Mouse (Mus musculus) lung, postnatal 0 days (tissue): ENCODE results near the gene Stk4. TPM values are rescaled to one million over a fixed set of nuclear protein-coding genes. Genes with fewer than 3 reads are reported as not detected.

ENCODE experiments used
- ATAC-seq: fragments of 200-750 bp; cut with Nextera tagmentation; 2 replicates; pipeline ENCODE4 v1.8.0; 2017; ENCODE audit warnings: moderate library complexity
- DNase-seq: peaks from one replicate; pipeline ENCODE4 v3.0.0-alpha.2; 2016; ENCODE audit warnings: low spot score
- H3K27ac ChIP-seq: fragments of 300-500 bp; sonication (generic); 2 replicates; pipeline ENCODE4 v1.5.1; 2014; ENCODE audit warnings: antibody characterized with exemption, mild to moderate bottlenecking, low read length, mixed read lengths
- H3K27me3 ChIP-seq: fragments of 300-500 bp; sonication (generic); replicated peaks from 2 replicates; pipeline ENCODE4 v1.6.1; 2014; ENCODE audit warnings: low read length, mixed read lengths; ENCODE audit not compliant: insufficient read depth
- H3K36me3 ChIP-seq: fragments of 300-500 bp; sonication (generic); 2 replicates; pipeline ENCODE4 v1.6.1; 2014; ENCODE audit warnings: low read length, mixed read lengths; ENCODE audit not compliant: insufficient read depth
- H3K4me1 ChIP-seq: fragments of 300-500 bp; sonication (generic); 2 replicates; pipeline ENCODE4 v1.6.1; 2014; ENCODE audit warnings: antibody characterized with exemption, low read depth, low read length, mixed read lengths; ENCODE audit not compliant: insufficient read depth
- H3K4me2 ChIP-seq: fragments of 300-500 bp; sonication (generic); replicated peaks from 2 replicates; pipeline ENCODE4 v1.6.1; 2014; ENCODE audit warnings: low read depth, mild to moderate bottlenecking, low read length, moderate library complexity, mixed read lengths
- H3K4me3 ChIP-seq: fragments of 300-500 bp; sonication (generic); 2 replicates; pipeline ENCODE4 v1.5.1; 2014; ENCODE audit warnings: low read depth, low read length
- H3K9ac ChIP-seq: fragments of 300-500 bp; sonication (generic); replicated peaks from 2 replicates; pipeline ENCODE4 v1.6.1; 2014; ENCODE audit warnings: low read depth, mild to moderate bottlenecking
- H3K9me3 ChIP-seq: fragments of 300-500 bp; sonication (generic); 2 replicates; pipeline ENCODE4 v1.6.1; 2016; ENCODE audit warnings: low read length, mixed read lengths
- CTCF ChIP-seq: IDR thresholded peaks from 2 replicates; pipeline ENCODE4 v1.5.1; 2016; ENCODE audit warnings: antibody characterized with exemption, mild to moderate bottlenecking
- EP300 ChIP-seq: IDR thresholded peaks from 2 replicates; pipeline ENCODE4 v1.6.1; 2016; ENCODE audit warnings: antibody characterized with exemption, mild to moderate bottlenecking, control low read depth
- WGBS: fragments of 180-500 bp; shearing (Covaris S2); extraction: QIAGEN DNeasy Blood & Tissue Kit; methylation state at CpG from one replicate; pipeline ENCODE4 v1.1.7; 2014; 5-methylcytosine and 5-hydroxymethylcytosine counted together
- polyA plus RNA-seq: library from polyadenylated mRNA; unstranded; fragments of >200 nt; fragmentation: Nextera tagmentation; extraction: Ambion mirVana; gene quantifications from 2 replicates; pipeline ENCODE4 v1.2.1, GENCODE M21; 2015

The Stk4 gene
- polyA plus RNA-seq, 1 experiment from 2014 or later = 27.0 TPM

DNA sequence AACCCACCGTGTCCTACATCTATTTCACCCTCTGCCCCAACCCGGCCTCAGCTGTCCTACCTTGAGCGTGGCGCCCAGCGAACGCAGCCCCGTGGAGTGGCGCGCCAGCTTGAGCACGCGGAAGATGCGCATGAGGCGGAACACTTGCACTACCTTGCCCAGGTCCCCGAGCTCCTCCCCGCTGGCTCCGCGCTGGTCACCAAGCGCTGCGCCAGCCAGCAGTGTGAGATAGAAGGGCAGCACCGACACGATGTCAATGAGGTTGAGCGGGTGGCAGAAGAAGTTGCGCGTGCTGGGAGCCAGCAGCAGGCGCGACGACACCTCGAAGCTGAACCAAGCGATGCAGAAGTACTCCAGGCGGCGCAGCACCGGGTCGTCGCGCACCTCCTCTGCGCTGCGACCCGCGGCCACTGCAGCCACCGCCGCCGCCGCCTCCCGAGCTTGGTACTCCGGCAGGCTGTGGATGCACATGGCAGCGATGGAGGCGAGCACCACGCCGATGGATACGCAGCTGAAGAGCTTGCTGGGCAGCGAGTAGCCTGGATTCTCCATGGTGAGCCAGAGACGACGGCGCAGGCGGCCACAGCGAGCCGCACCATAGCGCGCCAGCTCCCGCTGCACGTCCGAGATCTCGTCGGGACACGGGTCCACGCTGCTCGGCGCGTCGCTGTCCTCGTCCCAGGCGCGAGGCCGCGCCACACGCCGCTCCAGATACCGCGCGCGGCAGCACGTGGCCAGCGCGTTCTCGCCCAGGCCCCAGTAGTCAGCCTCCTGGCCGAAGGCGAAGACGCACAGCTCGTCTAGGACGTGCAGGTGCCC lies 97.8 kb downstream of the Stk4 start:
- H3K4me1 ChIP-seq = 0 out of 2 replicates have a peak, but pooled peaks cover 7% of the 10 kb centered on the region
- no peak for TF ChIP-seq CTCF
- no peak for TF ChIP-seq EP300
- H3K9me3 ChIP-seq = no peaks in the 10 kb centered on the region
- H3K9ac ChIP-seq = no peak overlapping the region
- DNase-seq (no peak), ATAC-seq (0 out of 2 replicates have a peak, but pooled peaks have one; percentile 17)
- H3K27ac ChIP-seq = no peak overlapping the region
- H3K27me3 ChIP-seq = peaks cover 43% of the 10 kb centered on the region
- H3K4me2 ChIP-seq = peak overlapping the region; percentile 36; the same call in 1 of the 2 replicates
- peak overlapping the region; percentile 10; the same call in 1 of the 2 replicates for H3K4me3 ChIP-seq
- no peaks in the 10 kb centered on the region for H3K36me3 ChIP-seq
- 15% methylated on average over 84 of the region's 90 CpGs for WGBS

DNA sequence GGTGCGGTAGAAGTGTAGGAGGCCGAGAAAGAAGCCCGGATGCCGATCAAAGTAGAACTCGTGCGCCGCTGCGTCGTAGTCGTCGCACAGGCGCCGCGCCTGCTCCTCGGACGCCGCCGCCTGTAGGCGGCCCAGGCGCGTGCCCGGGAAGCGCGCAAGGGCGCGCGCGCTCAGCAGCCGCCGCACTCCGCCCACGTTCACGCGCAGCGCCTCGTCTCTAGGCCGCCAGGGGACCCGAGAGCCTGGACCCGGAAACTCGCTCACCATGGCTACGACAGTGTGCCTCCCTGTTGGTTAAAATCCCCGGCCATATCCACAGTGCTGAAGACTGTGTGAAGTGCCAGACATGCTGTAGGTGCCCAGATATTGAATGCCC lies 98.4 kb downstream of the Stk4 start:
- Histone ChIP-seq H3K4me1 (0 out of 2 replicates have a peak, but pooled peaks cover 7% of the 10 kb centered on the region), H3K9ac (no peak overlapping the region), H3K27ac (no peak overlapping the region), H3K4me3 (peak overlapping the region; percentile 10; the same call in 1 of the 2 replicates), H3K27me3 (peaks cover 43% of the 10 kb centered on the region), H3K9me3 (no peaks in the 10 kb centered on the region), H3K36me3 (no peaks in the 10 kb centered on the region), H3K4me2 (peak overlapping the region; percentile 36; the same call in 1 of the 2 replicates)
- TF ChIP-seq CTCF = no peak
- no peak for TF ChIP-seq EP300
- 9% methylated on average over 40 of the region's 42 CpGs for WGBS
- ATAC-seq (0 out of 2 replicates have a peak, but pooled peaks have one; percentile 9), DNase-seq (no peak)

DNA sequence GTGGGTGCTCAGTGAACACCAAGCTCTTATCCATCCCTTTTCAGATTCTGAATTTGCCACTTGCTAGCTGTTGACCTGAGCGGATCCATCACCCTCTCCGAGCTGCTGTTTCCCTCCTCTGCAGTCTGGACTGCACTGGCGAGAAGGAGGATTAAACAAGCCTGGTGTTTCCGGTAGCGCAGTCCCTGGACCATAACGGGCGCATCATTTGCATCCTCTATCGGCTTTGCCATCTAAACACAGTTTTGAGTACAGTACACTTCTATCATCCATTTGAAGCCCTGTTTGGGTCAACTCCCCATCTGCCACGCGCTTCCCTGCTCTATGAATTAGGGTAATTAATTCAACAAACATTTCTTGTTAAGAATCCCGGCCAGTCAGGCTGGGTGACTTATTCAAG lies 100.2 kb downstream of the Stk4 start:
- no peak overlapping the region for H3K4me2 ChIP-seq
- no peak overlapping the region for H3K27ac ChIP-seq
- 0 out of 2 replicates have a peak, but pooled peaks cover 7% of the 10 kb centered on the region for H3K4me1 ChIP-seq
- peaks cover 43% of the 10 kb centered on the region for H3K27me3 ChIP-seq
- WGBS = 4% methylated on average over 11 of the region's 11 CpGs
- no peak overlapping the region for H3K4me3 ChIP-seq
- H3K36me3 ChIP-seq = no peaks in the 10 kb centered on the region
- no peak for DNase-seq
- H3K9me3 ChIP-seq = no peaks in the 10 kb centered on the region
- no peak for TF ChIP-seq EP300
- H3K9ac ChIP-seq = no peak overlapping the region
- ATAC-seq = no peak

DNA sequence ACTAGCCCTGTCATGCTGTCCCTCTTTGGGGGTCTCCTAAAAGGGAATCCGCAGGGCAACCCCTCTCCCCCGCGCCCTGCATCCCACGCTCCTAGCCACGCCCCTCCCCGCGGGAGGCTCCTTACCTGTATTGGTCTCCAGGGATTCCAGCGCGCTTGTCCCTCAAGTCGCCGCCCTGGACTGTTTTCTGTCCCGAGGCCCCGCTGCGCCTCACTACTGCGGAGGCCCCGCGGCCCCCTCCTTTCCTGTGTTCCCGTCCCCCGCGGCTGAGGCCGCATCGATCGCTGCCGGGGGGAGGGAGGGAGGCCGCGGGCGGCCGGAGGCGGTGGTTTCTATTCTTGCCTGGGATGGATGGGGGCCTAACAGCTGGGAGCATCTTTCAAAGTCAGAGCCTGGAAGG lies 100.8 kb downstream of the Stk4 start, which contains the start of gene Kcns1:
TSS of gene Kcns1 (minus strand) at position 212 of the 400 bp plus-strand sequence.
- Histone ChIP-seq H3K4me1 (0 out of 2 replicates have a peak, but pooled peaks cover 7% of the 10 kb centered on the region), H3K4me2 (peak within 1 kb of the TSS; percentile 50), H3K4me3 (peak within 1 kb of the TSS; percentile 23; the same call in 1 of the 2 replicates), H3K36me3 (no peaks in the 10 kb centered on the region), H3K27me3 (peaks cover 43% of the 10 kb centered on the region), H3K9me3 (no peaks in the 10 kb centered on the region), H3K9ac (no peak within 1 kb of the TSS), H3K27ac (no peak within 1 kb of the TSS)
- 2% methylated on average over 18 of the region's 29 CpGs for WGBS
- ATAC-seq (no peak), DNase-seq (no peak)
- no peak for TF ChIP-seq EP300
- TF ChIP-seq CTCF = no peak

DNA sequence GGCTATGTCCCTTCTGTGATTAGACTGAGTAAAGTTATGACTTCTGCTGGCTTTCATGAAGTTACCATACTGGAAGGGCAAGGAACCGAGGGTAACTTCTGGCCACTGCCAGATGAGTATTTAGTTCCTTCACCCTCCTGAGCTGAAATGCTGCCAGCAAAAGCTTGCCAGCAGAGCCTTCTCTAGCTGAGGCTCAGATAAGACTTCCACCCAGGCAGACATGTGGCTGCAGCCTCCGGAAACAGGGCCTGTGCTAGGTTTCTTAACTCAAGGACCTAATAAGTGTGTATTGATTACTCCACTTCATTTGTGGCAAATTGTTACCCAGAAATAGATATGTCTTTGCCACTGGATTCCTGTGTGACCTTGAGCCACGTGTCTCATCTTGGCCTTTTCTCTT lies 103.3 kb downstream of the Stk4 start:
- Histone ChIP-seq H3K9ac (no peak overlapping the region), H3K9me3 (no peaks in the 10 kb centered on the region), H3K36me3 (no peaks in the 10 kb centered on the region), H3K27me3 (peaks cover 26% of the 10 kb centered on the region), H3K4me2 (no peak overlapping the region), H3K4me1 (0 out of 2 replicates have a peak, but pooled peaks cover 4% of the 10 kb centered on the region), H3K27ac (no peak overlapping the region), H3K4me3 (no peak overlapping the region)
- ATAC-seq (no peak), DNase-seq (no peak)
- TF ChIP-seq CTCF (no peak), EP300 (no peak)
- WGBS = 43% methylated on average over 3 of the region's 3 CpGs

DNA sequence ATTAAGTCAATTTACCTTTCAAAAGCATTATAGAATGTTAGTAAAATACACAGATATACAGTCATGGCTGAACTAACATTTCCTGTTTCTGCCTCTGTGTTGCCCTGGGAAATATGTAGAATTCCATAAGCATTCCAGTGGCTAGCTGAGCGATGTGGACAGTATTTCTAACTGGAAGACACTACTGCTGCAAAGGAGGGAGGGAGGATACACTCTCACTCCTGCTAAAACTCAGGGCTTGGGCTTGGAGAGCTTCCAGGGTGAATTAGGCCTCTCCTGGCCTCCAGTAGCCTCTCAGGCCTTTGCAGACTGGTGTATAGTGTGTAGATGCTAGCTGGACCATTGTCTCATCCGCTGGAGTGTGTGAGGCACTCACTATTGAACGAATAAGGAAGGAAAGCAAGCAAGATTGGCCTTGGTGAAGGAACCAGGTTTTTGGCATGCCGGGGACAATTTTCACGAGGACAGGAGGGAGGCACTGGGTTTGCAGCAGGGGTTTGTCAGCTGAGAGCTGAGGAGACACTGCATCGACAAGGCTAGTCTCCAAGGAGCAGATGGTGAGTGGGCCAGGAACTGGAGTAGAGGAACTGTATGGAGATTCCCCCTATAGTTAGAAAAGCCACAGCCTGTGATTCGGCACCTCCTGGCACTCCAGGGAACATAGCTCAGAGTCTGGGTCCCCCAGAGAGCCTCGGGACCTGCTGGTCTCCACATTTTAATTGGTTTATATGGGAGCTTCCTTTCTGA lies 104.7 kb downstream of the Stk4 start:
- no peak overlapping the region for H3K27ac ChIP-seq
- 0 out of 2 replicates have a peak, but pooled peaks cover 4% of the 10 kb centered on the region for H3K4me1 ChIP-seq
- 65% methylated on average over 8 of the region's 8 CpGs for WGBS
- DNase-seq = no peak
- H3K27me3 ChIP-seq = peaks cover 12% of the 10 kb centered on the region
- no peak for ATAC-seq
- no peaks in the 10 kb centered on the region for H3K9me3 ChIP-seq
- TF ChIP-seq EP300 = no peak
- TF ChIP-seq CTCF = no peak
- H3K4me3 ChIP-seq = no peak overlapping the region
- no peak overlapping the region for H3K9ac ChIP-seq
- no peaks in the 10 kb centered on the region for H3K36me3 ChIP-seq
- no peak overlapping the region for H3K4me2 ChIP-seq
